Mouse (Mus musculus) forebrain, embryonic 15.5 days (tissue): ENCODE data around the gene Sema5b. TPM values are rescaled to one million over a fixed set of nuclear protein-coding genes. Genes with fewer than 3 reads are reported as not detected.

ENCODE experiments used
- ATAC-seq: fragments of 200-750 bp; cut with Nextera tagmentation; replicated peaks from 2 replicates; pipeline ENCODE4 v1.8.0; 2017; ENCODE audit warnings: mild to moderate bottlenecking, moderate TSS enrichment, moderate library complexity
- H3K27ac ChIP-seq: fragments of 300-500 bp; sonication (generic); replicated peaks from 2 replicates; pipeline ENCODE4 v1.5.1; 2015; ENCODE audit warnings: mild to moderate bottlenecking, inconsistent platforms
- H3K27me3 ChIP-seq: fragments of 300-500 bp; sonication (generic); 2 replicates; pipeline ENCODE4 v1.6.1; 2015; ENCODE audit warnings: inconsistent platforms
- H3K36me3 ChIP-seq: fragments of 300-500 bp; sonication (generic); 2 replicates; pipeline ENCODE4 v1.6.1; 2015; ENCODE audit warnings: mild to moderate bottlenecking, inconsistent platforms
- H3K4me1 ChIP-seq: fragments of 300-500 bp; sonication (generic); 2 replicates; pipeline ENCODE4 v1.6.1; 2015; ENCODE audit warnings: inconsistent platforms
- H3K4me2 ChIP-seq: fragments of 300-500 bp; sonication (generic); replicated peaks from 2 replicates; pipeline ENCODE4 v1.6.1; 2015; ENCODE audit warnings: mild to moderate bottlenecking, inconsistent platforms
- H3K4me3 ChIP-seq: fragments of 300-500 bp; sonication (generic); 2 replicates; pipeline ENCODE4 v1.5.1; 2015; ENCODE audit warnings: mild to moderate bottlenecking, inconsistent platforms
- H3K9ac ChIP-seq: fragments of 300-500 bp; sonication (generic); replicated peaks from 2 replicates; pipeline ENCODE4 v1.6.1; 2015; ENCODE audit warnings: mild to moderate bottlenecking, inconsistent platforms
- H3K9me3 ChIP-seq: fragments of 300-500 bp; sonication (generic); 2 replicates; pipeline ENCODE4 v1.6.1; 2016; ENCODE audit warnings: inconsistent platforms
- WGBS: fragments of 180-500 bp; shearing (Covaris S2); methylation state at CpG from one replicate; pipeline ENCODE4 v1.1.7; 2015; ENCODE audit warnings: mixed read lengths; 5-methylcytosine and 5-hydroxymethylcytosine counted together
- polyA plus RNA-seq: library from polyadenylated mRNA; unstranded; fragments of >200 nt; fragmentation: Nextera tagmentation; extraction: Ambion mirVana; gene quantifications from 2 replicates; pipeline ENCODE4 v1.2.1, GENCODE M21; 2015

The Sema5b gene
- polyA plus RNA-seq, 1 experiment from 2014 or later: 31.5 TPM

GRCm38 (mm10) chr16:35625286-35626020 is 84.5 kb downstream of the Sema5b start:
- Histone ChIP-seq H3K27ac (peak overlapping the region; percentile 68), H3K4me1 (peaks cover 24% of the 10 kb centered on the region), H3K27me3 (no peaks in the 10 kb centered on the region), H3K36me3 (no peaks in the 10 kb centered on the region), H3K4me3 (no peak overlapping the region), H3K9me3 (no peaks in the 10 kb centered on the region), H3K4me2 (no peak overlapping the region), H3K9ac (no peak overlapping the region)
- WGBS: 43% methylated on average over 16 of the region's 16 CpGs
- ATAC-seq: peak; percentile 51; the same call in 1 of the 2 replicates

DNA sequence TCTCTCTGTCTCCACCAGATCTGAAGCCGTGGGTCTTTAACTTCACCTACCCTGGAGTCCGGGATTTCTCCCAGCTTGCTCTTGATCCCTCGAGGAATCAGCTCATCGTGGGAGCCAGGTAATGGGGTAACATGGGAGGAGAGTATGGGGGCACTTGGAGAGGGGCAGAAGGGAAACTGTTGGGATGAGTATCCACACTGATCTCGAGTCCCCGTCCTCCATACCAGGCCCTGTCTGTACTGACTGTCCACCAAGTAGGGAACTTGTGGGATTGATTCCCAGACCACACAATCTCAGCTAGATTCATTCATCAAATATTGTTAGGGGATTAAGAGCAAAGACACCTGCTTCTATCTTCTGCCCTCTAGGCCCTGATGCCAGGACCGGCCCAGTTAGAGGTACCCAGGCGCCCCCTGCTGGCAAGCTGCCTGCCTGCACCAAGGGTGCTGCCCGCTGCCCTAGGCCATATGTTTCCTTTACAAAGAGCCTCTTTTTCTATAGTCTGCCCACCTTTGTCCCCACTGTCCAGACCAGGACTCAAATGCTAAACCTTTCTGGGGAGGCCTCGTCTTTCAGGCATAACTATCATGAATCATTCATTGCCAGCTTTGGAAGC is 87.2 kb downstream of the Sema5b start:
- Histone ChIP-seq H3K27ac (no peak overlapping the region), H3K9ac (no peak overlapping the region), H3K36me3 (no peaks in the 10 kb centered on the region), H3K9me3 (no peaks in the 10 kb centered on the region), H3K27me3 (no peaks in the 10 kb centered on the region), H3K4me3 (no peak overlapping the region), H3K4me2 (no peak overlapping the region), H3K4me1 (peaks cover 30% of the 10 kb centered on the region)
- WGBS: 34% methylated on average over 10 of the region's 10 CpGs
- ATAC-seq: peak; percentile 67; the same call in 1 of the 2 replicates

DNA sequence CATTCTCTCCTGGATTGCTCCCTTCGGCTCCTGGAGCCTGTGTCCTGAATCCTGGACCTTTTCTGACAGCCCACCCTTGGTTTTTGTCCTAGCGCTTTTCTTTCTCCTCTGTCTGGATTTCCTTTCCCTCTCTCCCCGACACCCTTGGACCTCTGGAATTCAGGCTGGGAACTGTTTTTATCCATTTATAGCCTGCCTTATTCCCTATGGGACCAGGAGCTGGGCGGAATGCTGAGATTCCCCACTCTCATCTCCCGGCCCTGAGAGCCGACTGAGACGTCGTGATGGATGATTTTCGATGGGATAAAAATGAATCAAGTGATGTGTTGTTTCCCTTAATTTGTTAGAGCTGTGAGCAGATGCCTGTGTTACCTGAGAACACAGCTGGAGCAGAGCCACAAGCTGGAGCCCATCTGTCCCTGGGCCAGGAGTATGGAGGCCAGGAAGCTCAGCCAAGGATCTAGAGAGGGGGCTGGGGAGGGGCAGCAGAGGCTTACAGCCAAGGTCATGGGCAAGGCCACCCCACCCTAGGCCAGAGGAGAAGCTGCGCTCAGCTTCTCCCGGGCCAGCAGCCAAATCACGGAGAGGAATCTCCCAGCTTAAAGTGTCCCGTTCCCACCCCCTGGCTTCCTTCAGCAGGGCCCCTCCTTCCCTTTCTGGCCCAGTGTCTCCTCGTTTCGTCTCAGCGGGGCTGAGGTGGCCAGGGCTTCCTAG is 89.7 kb downstream of the Sema5b start:
- Histone ChIP-seq H3K36me3 (no peaks in the 10 kb centered on the region), H3K4me3 (no peak overlapping the region), H3K9ac (no peak overlapping the region), H3K27me3 (no peaks in the 10 kb centered on the region), H3K27ac (peak overlapping the region; percentile 38; the same call in 1 of the 2 replicates), H3K4me2 (no peak overlapping the region), H3K4me1 (peaks cover 8% of the 10 kb centered on the region), H3K9me3 (no peaks in the 10 kb centered on the region)
- ATAC-seq: no peak
- 64% methylated on average over 16 of the region's 16 CpGs for WGBS

GRCm38 (mm10) chr16:35633058-35633457 is 92.1 kb downstream of the Sema5b start:
- ATAC-seq: no peak
- Histone ChIP-seq H3K27me3 (no peaks in the 10 kb centered on the region), H3K4me1 (peaks cover 6% of the 10 kb centered on the region), H3K4me2 (no peak overlapping the region), H3K9me3 (no peaks in the 10 kb centered on the region), H3K27ac (no peak overlapping the region), H3K36me3 (no peaks in the 10 kb centered on the region), H3K9ac (no peak overlapping the region), H3K4me3 (no peak overlapping the region)
- 62% methylated on average over 2 of the region's 2 CpGs for WGBS

DNA sequence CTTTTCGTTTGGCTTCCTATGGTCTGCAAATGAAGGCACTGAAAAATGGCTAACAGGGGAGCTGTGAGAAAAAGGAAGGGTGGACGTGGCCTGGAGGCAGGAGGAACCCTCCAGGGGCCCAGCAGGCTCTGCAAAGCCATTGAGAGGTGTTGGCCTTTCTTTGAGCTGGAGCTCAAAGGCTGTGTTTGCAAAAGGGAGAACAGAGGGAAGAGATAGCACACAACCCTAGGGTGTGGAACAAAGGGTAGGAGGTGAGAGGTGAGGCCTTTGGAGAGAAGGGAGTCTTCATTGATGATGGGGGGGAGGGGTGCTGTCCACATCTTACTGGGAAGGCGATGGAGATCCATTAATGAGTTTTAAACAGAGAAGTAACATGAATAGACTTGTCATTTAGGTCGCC is 94.0 kb downstream of the Sema5b start:
- H3K36me3 ChIP-seq: 0 out of 2 replicates have a peak, but pooled peaks cover 4% of the 10 kb centered on the region
- H3K9me3 ChIP-seq: no peaks in the 10 kb centered on the region
- 55% methylated on average over 4 of the region's 4 CpGs for WGBS
- H3K27me3 ChIP-seq: no peaks in the 10 kb centered on the region
- H3K4me2 ChIP-seq: no peak overlapping the region
- H3K9ac ChIP-seq: no peak overlapping the region
- no peak overlapping the region for H3K4me3 ChIP-seq
- H3K27ac ChIP-seq: no peak overlapping the region
- no peak for ATAC-seq
- H3K4me1 ChIP-seq: peaks cover 6% of the 10 kb centered on the region

DNA sequence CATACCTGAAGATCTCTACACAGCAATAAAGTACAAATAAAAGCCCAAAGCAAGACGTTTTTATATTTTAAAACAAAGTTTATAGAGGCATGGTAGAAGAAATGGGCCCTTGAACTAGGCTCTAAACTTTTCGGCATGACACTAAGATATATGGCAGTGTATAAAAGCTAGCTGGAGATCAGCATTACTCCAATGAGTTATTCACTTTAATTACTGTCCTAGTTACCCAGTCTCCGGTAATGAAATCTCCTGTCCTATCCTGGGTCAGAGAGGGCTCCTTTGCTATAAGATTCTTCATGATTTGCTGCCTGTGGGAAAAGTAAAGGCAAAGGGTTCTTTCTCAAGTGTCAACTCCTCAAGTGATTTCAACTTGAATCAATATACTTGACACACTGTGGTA is 98.6 kb downstream of the Sema5b start:
- Histone ChIP-seq H3K9me3 (no peaks in the 10 kb centered on the region), H3K4me1 (no peaks in the 10 kb centered on the region), H3K9ac (no peak overlapping the region), H3K36me3 (0 out of 2 replicates have a peak, but pooled peaks cover 4% of the 10 kb centered on the region), H3K27me3 (no peaks in the 10 kb centered on the region), H3K4me3 (no peak overlapping the region), H3K4me2 (no peak overlapping the region), H3K27ac (no peak overlapping the region)
- ATAC-seq: no peak
- WGBS: 87% methylated on average over 3 of the region's 3 CpGs

GRCm38 (mm10) chr16:35648862-35649261 is 107.9 kb downstream of the Sema5b start:
- H3K4me1 ChIP-seq: peaks cover 4% of the 10 kb centered on the region; the same call in 1 of the 2 replicates
- no peak overlapping the region for H3K4me2 ChIP-seq
- no peak for ATAC-seq
- 90% methylated on average over 4 of the region's 4 CpGs for WGBS
- no peak overlapping the region for H3K9ac ChIP-seq
- 0 out of 2 replicates have a peak, but pooled peaks cover 7% of the 10 kb centered on the region for H3K36me3 ChIP-seq
- H3K4me3 ChIP-seq: no peak overlapping the region
- no peak overlapping the region for H3K27ac ChIP-seq
- no peaks in the 10 kb centered on the region for H3K9me3 ChIP-seq
- H3K27me3 ChIP-seq: no peaks in the 10 kb centered on the region

- no peak for ATAC-seq
- no peaks in the 10 kb centered on the region for H3K9me3 ChIP-seq
- no peaks in the 10 kb centered on the region for H3K27me3 ChIP-seq
- WGBS: 64% methylated on average over 6 of the region's 6 CpGs
- H3K27ac ChIP-seq: no peak overlapping the region; the same call in 1 of the 2 replicates
- no peak overlapping the region for H3K4me3 ChIP-seq
- H3K36me3 ChIP-seq: 0 out of 2 replicates have a peak, but pooled peaks cover 3% of the 10 kb centered on the region
- peaks cover 4% of the 10 kb centered on the region; the same call in 1 of the 2 replicates for H3K4me1 ChIP-seq
- H3K9ac ChIP-seq: no peak overlapping the region
- no peak overlapping the region for H3K4me2 ChIP-seq
Observed at GRCm38 (mm10) chr16:35652206-35652605, 111.3 kb downstream of the Sema5b start.

GRCm38 (mm10) chr16:35652706-35653105 is 111.8 kb downstream of the Sema5b start:
- Histone ChIP-seq H3K9ac (no peak overlapping the region), H3K36me3 (no peaks in the 10 kb centered on the region), H3K4me2 (no peak overlapping the region), H3K27ac (no peak overlapping the region; the same call in 1 of the 2 replicates), H3K27me3 (no peaks in the 10 kb centered on the region), H3K4me1 (peaks cover 4% of the 10 kb centered on the region; the same call in 1 of the 2 replicates), H3K9me3 (no peaks in the 10 kb centered on the region), H3K4me3 (no peak overlapping the region)
- 88% methylated on average over 3 of the region's 3 CpGs for WGBS
- ATAC-seq: no peak

- 43% methylated on average over 5 of the region's 5 CpGs for WGBS
- Histone ChIP-seq H3K4me2 (no peak overlapping the region), H3K9me3 (no peaks in the 10 kb centered on the region), H3K9ac (no peak overlapping the region), H3K27me3 (no peaks in the 10 kb centered on the region), H3K36me3 (no peaks in the 10 kb centered on the region), H3K27ac (no peak overlapping the region), H3K4me3 (no peak overlapping the region), H3K4me1 (peaks cover 4% of the 10 kb centered on the region; the same call in 1 of the 2 replicates)
- no peak for ATAC-seq
Observed at GRCm38 (mm10) chr16:35653951-35654350, 113.0 kb downstream of the Sema5b start.

- no peaks in the 10 kb centered on the region for H3K9me3 ChIP-seq
- H3K4me3 ChIP-seq: peak overlapping the region; percentile 17; the same call in 1 of the 2 replicates
- H3K27me3 ChIP-seq: no peaks in the 10 kb centered on the region
- H3K36me3 ChIP-seq: peaks cover 22% of the 10 kb centered on the region
- peaks cover 11% of the 10 kb centered on the region for H3K4me1 ChIP-seq
- no peak for ATAC-seq
- H3K27ac ChIP-seq: no peak overlapping the region
- H3K9ac ChIP-seq: no peak overlapping the region
- WGBS: 35% methylated on average over 36 of the region's 36 CpGs
- peak overlapping the region; percentile 27 for H3K4me2 ChIP-seq
Observed at GRCm38 (mm10) chr16:35660222-35660621, 119.3 kb downstream of the Sema5b start.
